Mouse (Mus musculus) embryonic facial prominence, embryonic 15.5 days (tissue): ENCODE data around the gene Eaf2. TPM values are rescaled to one million over a fixed set of nuclear protein-coding genes. Genes with fewer than 3 reads are reported as not detected.

Source experiments
- ATAC-seq: fragments of 200-750 bp; cut with Nextera tagmentation; 2 replicates; pipeline ENCODE4 v1.8.0; 2017; ENCODE audit warnings: low read depth, moderate TSS enrichment; ENCODE audit not compliant: insufficient number of reproducible peaks, low FRiP score, low TSS enrichment
- H3K27ac ChIP-seq: fragments of 300-500 bp; sonication (generic); replicated peaks from 2 replicates; pipeline ENCODE4 v1.5.1; 2015; ENCODE audit warnings: mild to moderate bottlenecking, inconsistent platforms
- H3K27me3 ChIP-seq: fragments of 300-500 bp; sonication (generic); 2 replicates; pipeline ENCODE4 v1.6.1; 2015; ENCODE audit warnings: inconsistent platforms
- H3K36me3 ChIP-seq: fragments of 300-500 bp; sonication (generic); 2 replicates; pipeline ENCODE4 v1.6.1; 2015; ENCODE audit warnings: mild to moderate bottlenecking, inconsistent platforms
- H3K4me1 ChIP-seq: fragments of 300-500 bp; sonication (generic); 2 replicates; pipeline ENCODE4 v1.6.1; 2015; ENCODE audit warnings: inconsistent platforms
- H3K4me2 ChIP-seq: fragments of 300-500 bp; sonication (generic); replicated peaks from 2 replicates; pipeline ENCODE4 v1.6.1; 2015; ENCODE audit warnings: mild to moderate bottlenecking, inconsistent platforms
- H3K4me3 ChIP-seq: fragments of 300-500 bp; sonication (generic); replicated peaks from 2 replicates; pipeline ENCODE4 v1.5.1; 2015; ENCODE audit warnings: mild to moderate bottlenecking, inconsistent platforms
- H3K9ac ChIP-seq: fragments of 300-500 bp; sonication (generic); 2 replicates; pipeline ENCODE4 v1.6.1; 2015; ENCODE audit warnings: inconsistent platforms
- H3K9me3 ChIP-seq: fragments of 300-500 bp; sonication (generic); replicated peaks from 2 replicates; pipeline ENCODE4 v1.6.1; 2016; ENCODE audit warnings: inconsistent platforms
- WGBS: fragments of 180-500 bp; shearing (Covaris S2); methylation state at CpG from one replicate; pipeline ENCODE4 v1.1.7; 2015; 5-methylcytosine and 5-hydroxymethylcytosine counted together
- polyA plus RNA-seq: library from polyadenylated mRNA; unstranded; fragments of >200 nt; fragmentation: Nextera tagmentation; extraction: Ambion mirVana; gene quantifications from 2 replicates; pipeline ENCODE4 v1.2.1, GENCODE M21; 2015

Gene Eaf2
- polyA plus RNA-seq, 1 experiment from 2014 or later: 7.5 TPM

DNA sequence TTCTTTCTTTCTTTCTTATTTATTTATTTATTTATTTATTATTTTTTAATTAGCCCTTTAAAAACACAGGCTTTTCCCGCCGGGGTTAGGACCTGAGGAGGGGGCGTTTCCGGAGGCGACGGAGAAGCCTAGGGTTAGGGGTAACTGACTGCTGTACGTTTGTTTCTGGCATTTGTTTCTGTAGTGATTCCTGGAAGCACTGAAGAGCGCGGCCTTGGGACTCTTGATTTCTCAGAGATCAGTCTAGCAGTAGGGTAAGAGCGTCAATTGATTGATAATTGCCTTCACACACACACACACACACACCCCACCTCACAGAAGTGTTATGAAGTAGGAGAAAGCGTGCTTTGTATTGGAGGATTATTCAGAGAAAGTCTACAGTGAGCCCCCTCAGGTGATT is 46.0 kb downstream of the Eaf2 start:
- no peak overlapping the region for H3K27ac ChIP-seq
- H3K4me2 ChIP-seq: peak overlapping the region; percentile 73
- WGBS: 4% methylated on average over 11 of the region's 11 CpGs
- peak overlapping the region; percentile 82 for H3K9ac ChIP-seq
- no peaks in the 10 kb centered on the region for H3K27me3 ChIP-seq
- H3K9me3 ChIP-seq: no peaks in the 10 kb centered on the region
- no peaks in the 10 kb centered on the region for H3K36me3 ChIP-seq
- peak overlapping the region; percentile 72 for H3K4me3 ChIP-seq
- ATAC-seq: no peak
- H3K4me1 ChIP-seq: 0 out of 2 replicates have a peak, but pooled peaks cover 4% of the 10 kb centered on the region

DNA sequence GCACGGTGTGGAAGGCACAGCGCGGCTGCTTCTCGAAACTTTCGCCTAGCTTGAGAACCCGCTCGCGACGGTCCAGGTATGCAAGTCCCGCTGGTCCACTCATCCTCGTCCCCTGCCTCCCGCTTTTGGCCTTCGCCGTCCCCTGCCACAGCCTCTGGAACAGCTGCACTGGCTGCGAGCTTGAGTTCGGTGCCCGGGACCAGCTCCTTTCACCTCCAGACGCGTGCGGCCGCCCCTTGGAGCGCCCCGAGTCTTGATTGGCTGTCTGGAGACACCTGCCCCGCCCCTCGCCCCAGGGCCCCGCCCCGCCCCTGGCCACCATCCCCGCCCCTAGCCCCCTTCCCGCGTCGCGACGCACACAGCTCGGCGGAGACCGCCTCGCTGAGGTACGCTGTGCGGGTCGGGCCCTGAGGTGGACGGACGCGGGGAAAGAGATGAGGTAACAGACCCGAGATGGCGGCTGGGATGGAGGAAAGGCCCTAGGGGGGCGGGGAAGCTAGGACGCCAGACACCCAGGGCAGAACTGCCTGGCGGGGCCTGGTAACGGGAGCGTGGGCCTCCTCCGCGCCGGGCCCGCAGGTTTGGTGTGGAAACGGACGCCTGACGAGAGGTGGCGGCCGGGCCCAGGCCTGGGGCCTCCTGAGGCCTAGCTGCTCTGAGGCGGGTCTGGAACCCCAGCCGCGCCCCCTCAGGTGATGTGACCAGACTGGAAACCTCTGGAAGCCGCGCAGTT is 46.6 kb downstream of the Eaf2 start, which contains the start of gene Iqcb1:
Gene Iqcb1, plus strand, starts transcription at position 332 of the 733 bp plus-strand sequence.
- WGBS: under 1% methylated on average over 61 of the region's 64 CpGs
- peak; percentile 98 for ATAC-seq
- peak within 1 kb of the TSS; percentile 73 for H3K4me2 ChIP-seq

GRCm38 (mm10) chr16:36827611-36828053 is 47.2 kb downstream of the Eaf2 start:
- peak overlapping the region; percentile 21; the same call in 1 of the 2 replicates for H3K9ac ChIP-seq
- 0 out of 2 replicates have a peak, but pooled peaks cover 4% of the 10 kb centered on the region for H3K4me1 ChIP-seq
- WGBS: 6% methylated on average over 11 of the region's 11 CpGs
- H3K27me3 ChIP-seq: no peaks in the 10 kb centered on the region
- peak overlapping the region; percentile 73 for H3K4me2 ChIP-seq
- no peak; the same call in 1 of the 2 replicates for ATAC-seq
- H3K4me3 ChIP-seq: peak overlapping the region; percentile 72
- H3K9me3 ChIP-seq: no peaks in the 10 kb centered on the region
- no peak overlapping the region for H3K27ac ChIP-seq
- H3K36me3 ChIP-seq: no peaks in the 10 kb centered on the region

More for the DNA sequence above, 46.6 kb downstream of the Eaf2 start, which contains the start of gene Iqcb1:
- Histone ChIP-seq H3K9me3 (no peaks in the 10 kb centered on the region), H3K27me3 (no peaks in the 10 kb centered on the region), H3K4me1 (0 out of 2 replicates have a peak, but pooled peaks cover 4% of the 10 kb centered on the region), H3K27ac (peak within 1 kb of the TSS; percentile 65; the same call in 1 of the 2 replicates), H3K9ac (peak within 1 kb of the TSS; percentile 82), H3K36me3 (no peaks in the 10 kb centered on the region), H3K4me3 (peak within 1 kb of the TSS; percentile 72)

DNA sequence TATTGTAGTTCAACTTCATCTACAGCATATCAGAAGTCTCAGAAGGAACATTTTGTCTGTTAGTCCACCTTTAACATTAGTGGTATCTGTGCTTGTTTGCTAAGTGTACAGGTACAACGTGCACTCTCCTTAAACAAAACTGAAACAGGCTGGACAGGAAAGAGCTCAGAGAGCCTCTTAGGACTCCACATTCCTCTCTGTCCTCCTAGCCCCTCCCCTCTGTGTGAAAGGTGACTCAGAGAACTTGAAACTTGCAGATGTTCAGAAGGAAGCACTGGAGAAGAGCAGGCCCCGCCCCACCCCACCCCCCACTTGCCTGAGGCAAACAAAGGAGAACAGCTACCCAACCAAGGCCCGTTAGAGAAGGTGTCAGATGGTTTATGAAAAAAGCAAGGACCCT is 53.3 kb downstream of the Eaf2 start:
- H3K27me3 ChIP-seq: no peaks in the 10 kb centered on the region
- H3K36me3 ChIP-seq: no peaks in the 10 kb centered on the region
- no peak overlapping the region for H3K4me2 ChIP-seq
- H3K9me3 ChIP-seq: no peaks in the 10 kb centered on the region
- no peak overlapping the region for H3K4me3 ChIP-seq
- ATAC-seq: peak; percentile 51; the same call in 1 of the 2 replicates
- whole genome bisulfite sequencing: 6% methylated on average over 3 of the region's 3 CpGs
- no peak overlapping the region for H3K9ac ChIP-seq
- no peaks in the 10 kb centered on the region for H3K4me1 ChIP-seq
- H3K27ac ChIP-seq: no peak overlapping the region

DNA sequence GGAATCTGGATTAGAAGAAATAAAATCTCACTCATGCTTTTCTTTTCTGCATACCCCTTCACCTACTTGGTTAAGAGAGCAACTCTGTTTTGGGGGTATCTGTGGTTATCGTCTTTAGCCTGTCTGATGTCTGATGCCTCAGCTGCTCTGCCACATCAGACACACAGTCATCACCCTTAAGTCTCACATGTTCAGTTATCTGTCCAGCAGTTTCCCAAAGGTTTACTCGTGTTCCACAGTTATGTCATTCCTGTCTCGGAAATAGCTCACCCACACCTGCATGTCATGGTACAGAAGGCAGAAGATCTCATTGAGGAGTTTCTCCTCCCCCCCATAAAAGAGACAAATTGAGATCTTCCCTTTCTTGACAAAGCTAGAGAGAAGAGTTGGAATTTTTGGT is 54.1 kb downstream of the Eaf2 start:
- WGBS: 53% methylated on average over 3 of the region's 3 CpGs
- no peak overlapping the region for H3K4me3 ChIP-seq
- no peaks in the 10 kb centered on the region for H3K27me3 ChIP-seq
- H3K9me3 ChIP-seq: no peaks in the 10 kb centered on the region
- H3K4me1 ChIP-seq: no peaks in the 10 kb centered on the region
- no peak for ATAC-seq
- H3K27ac ChIP-seq: no peak overlapping the region
- H3K4me2 ChIP-seq: no peak overlapping the region
- no peaks in the 10 kb centered on the region for H3K36me3 ChIP-seq
- no peak overlapping the region for H3K9ac ChIP-seq

DNA sequence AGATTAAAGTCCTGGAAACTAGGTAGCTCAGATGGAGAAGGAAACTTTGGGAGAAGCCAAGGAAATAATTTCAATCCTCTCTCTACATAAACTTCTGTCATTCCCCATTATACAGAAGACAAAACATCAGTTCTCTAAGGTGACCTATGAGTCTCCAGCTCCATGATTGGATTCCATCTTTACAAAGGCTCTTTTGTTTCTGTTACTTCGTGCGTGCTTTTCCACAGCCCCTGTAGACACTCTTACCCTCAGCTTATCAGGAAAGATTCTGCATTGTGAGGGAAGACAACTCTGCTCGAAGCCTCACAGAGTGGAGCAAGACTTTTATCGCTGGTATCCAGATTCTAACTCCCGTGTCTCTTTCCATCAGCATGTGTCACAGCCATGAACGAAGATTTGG is 54.8 kb downstream of the Eaf2 start:
- no peaks in the 10 kb centered on the region for H3K36me3 ChIP-seq
- H3K4me3 ChIP-seq: no peak overlapping the region
- 53% methylated on average over 6 of the region's 6 CpGs for WGBS
- H3K27ac ChIP-seq: no peak overlapping the region
- H3K4me2 ChIP-seq: no peak overlapping the region
- no peaks in the 10 kb centered on the region for H3K9me3 ChIP-seq
- no peaks in the 10 kb centered on the region for H3K27me3 ChIP-seq
- H3K9ac ChIP-seq: no peak overlapping the region
- no peak for ATAC-seq
- no peaks in the 10 kb centered on the region for H3K4me1 ChIP-seq

- no peaks in the 10 kb centered on the region for H3K9me3 ChIP-seq
- H3K27me3 ChIP-seq: no peaks in the 10 kb centered on the region
- H3K9ac ChIP-seq: no peak overlapping the region
- H3K36me3 ChIP-seq: no peaks in the 10 kb centered on the region
- peak; percentile 70; the same call in 1 of the 2 replicates for ATAC-seq
- H3K4me3 ChIP-seq: no peak overlapping the region
- no peaks in the 10 kb centered on the region for H3K4me1 ChIP-seq
- 18% methylated on average over 7 of the region's 7 CpGs for WGBS
- H3K4me2 ChIP-seq: no peak overlapping the region
- no peak overlapping the region for H3K27ac ChIP-seq
Measured at GRCm38 (mm10) chr16:36817321-36817926, 57.4 kb downstream of the Eaf2 start.

DNA sequence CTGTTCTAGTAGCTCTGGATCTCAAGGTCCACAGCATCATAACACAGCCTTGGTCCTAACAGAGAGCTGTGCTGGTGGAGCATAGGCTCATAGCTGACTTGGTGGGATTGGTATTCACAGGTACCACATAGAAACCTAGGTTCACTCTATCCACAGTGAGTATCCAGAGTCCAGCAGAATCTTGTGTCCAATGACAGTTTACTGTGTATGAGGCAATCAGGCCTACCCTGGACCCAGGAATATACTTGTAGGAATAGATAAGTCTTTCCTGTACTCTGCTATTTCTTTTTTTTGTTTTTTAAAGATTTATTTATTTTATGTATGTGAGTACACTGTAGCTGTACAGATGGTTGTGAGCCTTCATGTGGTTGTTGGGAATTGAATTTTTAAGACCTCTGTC is 57.9 kb downstream of the Eaf2 start:
- no peak overlapping the region for H3K27ac ChIP-seq
- ATAC-seq: no peak
- no peaks in the 10 kb centered on the region for H3K36me3 ChIP-seq
- H3K4me1 ChIP-seq: no peaks in the 10 kb centered on the region
- H3K4me2 ChIP-seq: no peak overlapping the region
- H3K9ac ChIP-seq: no peak overlapping the region
- no peaks in the 10 kb centered on the region for H3K27me3 ChIP-seq
- H3K9me3 ChIP-seq: no peaks in the 10 kb centered on the region
- no peak overlapping the region for H3K4me3 ChIP-seq

- H3K4me1 ChIP-seq: no peaks in the 10 kb centered on the region
- H3K4me2 ChIP-seq: no peak overlapping the region
- no peak for ATAC-seq
- H3K9me3 ChIP-seq: no peaks in the 10 kb centered on the region
- H3K27ac ChIP-seq: no peak overlapping the region
- no peak overlapping the region for H3K9ac ChIP-seq
- no peak overlapping the region for H3K4me3 ChIP-seq
- WGBS: 48% methylated on average over 3 of the region's 3 CpGs
- H3K36me3 ChIP-seq: no peaks in the 10 kb centered on the region
- no peaks in the 10 kb centered on the region for H3K27me3 ChIP-seq
Measured at GRCm38 (mm10) chr16:36813680-36814079, 61.1 kb downstream of the Eaf2 start.

DNA sequence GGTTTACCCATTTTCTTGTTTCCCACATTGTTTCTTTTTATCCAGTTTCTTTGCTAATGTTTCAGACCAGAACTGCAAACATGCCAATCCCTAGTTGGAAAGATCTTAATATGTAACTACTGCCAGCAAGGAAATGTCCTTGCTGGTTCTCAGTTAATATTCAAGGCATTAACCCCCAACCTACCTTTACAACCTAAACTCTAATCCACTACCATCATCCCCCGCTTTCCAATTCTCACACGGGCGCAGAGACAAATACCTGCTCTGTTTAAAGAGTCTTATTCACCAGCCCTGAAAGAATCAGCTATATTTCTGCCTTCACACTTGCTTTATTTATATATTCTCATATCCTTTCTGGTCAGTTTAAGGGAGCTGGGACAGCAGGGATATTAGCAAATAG is 66.2 kb downstream of the Eaf2 start:
- Histone ChIP-seq H3K4me1 (no peaks in the 10 kb centered on the region), H3K4me2 (no peak overlapping the region), H3K9ac (no peak overlapping the region), H3K9me3 (no peaks in the 10 kb centered on the region), H3K27ac (no peak overlapping the region), H3K27me3 (no peaks in the 10 kb centered on the region), H3K36me3 (no peaks in the 10 kb centered on the region), H3K4me3 (no peak overlapping the region)
- no peak for ATAC-seq
- 80% methylated on average over 3 of the region's 3 CpGs for WGBS

GRCm38 (mm10) chr16:36802361-36802760 is 72.4 kb downstream of the Eaf2 start:
- Histone ChIP-seq H3K4me3 (no peak overlapping the region), H3K36me3 (no peaks in the 10 kb centered on the region), H3K4me2 (no peak overlapping the region), H3K9ac (no peak overlapping the region), H3K4me1 (no peaks in the 10 kb centered on the region), H3K27me3 (no peaks in the 10 kb centered on the region), H3K9me3 (no peaks in the 10 kb centered on the region), H3K27ac (no peak overlapping the region)
- ATAC-seq: no peak
- 83% methylated on average over 3 of the region's 3 CpGs for WGBS
